Mouse (Mus musculus) liver, embryonic 14.5 days (tissue): Measurements from ENCODE around the gene Zfp637.

Source experiments
- CTCF ChIP-seq: IDR thresholded peaks from 2 replicates; pipeline ENCODE4 v1.5.1; 2016; ENCODE audit warnings: antibody characterized with exemption, low read depth, control low read depth
- EP300 ChIP-seq: IDR thresholded peaks from 2 replicates; pipeline ENCODE4 v1.6.1; 2016; ENCODE audit warnings: antibody characterized with exemption, low read depth

DNA sequence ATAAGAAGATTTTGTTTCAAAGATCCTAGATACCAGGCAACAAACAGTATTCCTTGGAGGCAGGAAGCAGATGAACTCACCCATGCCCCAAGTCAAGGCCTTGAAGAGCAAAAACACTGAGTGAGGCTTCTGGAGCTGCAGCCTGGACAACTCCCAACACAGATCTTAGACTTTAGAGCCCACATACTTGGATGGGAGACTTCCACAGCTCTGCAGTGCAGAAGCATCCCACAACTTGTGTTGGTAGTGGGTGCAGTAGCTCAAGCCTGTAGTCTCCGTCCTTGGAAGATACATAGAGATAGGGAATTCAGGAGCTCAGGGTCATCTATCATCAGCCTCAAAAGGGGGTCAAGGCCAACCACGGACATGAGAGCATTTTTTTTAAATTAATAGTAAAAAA lies 45.0 kb downstream of the Zfp637 start:
- TF ChIP-seq CTCF, result no peak
- no peak for TF ChIP-seq EP300
